In genomic region chr11:57983480-57984342, GRCm38 (mm10) we compare ENCODE assay signal across 9 mouse cellular contexts. TPM values are rescaled to one million over a fixed set of nuclear protein-coding genes. Genes with fewer than 3 reads are reported as not detected.
DNase-seq lines count a peak whose midpoint lies in the region; ATAC-seq and TF ChIP-seq lines count a peak whose summit lies in the region.
"Had no signal": no experiment of that assay in that cellular context is flagged by ENCODE, and none has a peak within 500 bp of the region (broad histone marks: within the 10 kb centered on the region; RNA-seq: fewer than 3 reads in every experiment).

No protein-coding gene starts in this region.

- H3K9ac ChIP-seq in heart, embryonic 13.5 days = no peak overlapping the region
- H3K9ac ChIP-seq: forebrain, embryonic 15.5 days had no signal

- TF ChIP-seq POLR2A in thymus, adult 2 months (IDR thresholded peaks at IDR 0.05; ENCODE audit: control insufficient read depth, extremely low read depth, insufficient read depth, low read length, poor library complexity) = no peak

- WGBS in heart, embryonic 13.5 days = 14% methylated on average over 16 of the region's 16 CpGs
- 91% methylated on average over 16 of the region's 16 CpGs for WGBS in thymus, adult 2 months

- H3K4me1 ChIP-seq in heart, embryonic 13.5 days = peaks cover 35% of the 10 kb centered on the region
- no peaks in the 10 kb centered on the region for H3K4me1 ChIP-seq in thymus, adult 2 months (replicated peaks; ENCODE audit: control insufficient read depth, insufficient read depth, low read length)
- H3K4me1 ChIP-seq: forebrain, embryonic 15.5 days had no signal

- ATAC-seq in heart, embryonic 13.5 days (ENCODE audit: extremely low read depth, insufficient number of reproducible peaks, low FRiP score, low TSS enrichment) = peak; percentile 66; the same call in 1 of the 2 replicates
- ATAC-seq: forebrain, embryonic 15.5 days had no signal

- H3K27ac ChIP-seq in heart, embryonic 13.5 days (replicated peaks) = peak overlapping the region; percentile 82
- no peak overlapping the region for H3K27ac ChIP-seq in thymus, adult 2 months (ENCODE audit: control insufficient read depth, insufficient read depth, low read length)
- H3K27ac ChIP-seq: forebrain, embryonic 15.5 days had no signal

- DNase-seq in adrenal gland, postnatal 36 days = peak; percentile 10 to 44
- no peak for DNase-seq in adrenal gland, adult 2 months
- peak; percentile 67 to 75 for DNase-seq in kidney, postnatal 25 days
- DNase-seq in lung, postnatal 4 days = peak; percentile 54 to 70
- DNase-seq in thymus, postnatal 14 days = no peak
- no peak for DNase-seq in thymus, adult 2 months
- no peak for DNase-seq in layer of hippocampus, postnatal 25 days (ENCODE audit: extremely low spot score in 1 of 2, low spot score in 1 of 2)

- H3K4me2 ChIP-seq in heart, embryonic 13.5 days = peak overlapping the region; percentile 1; the same call in 1 of the 2 replicates
- H3K4me2 ChIP-seq: forebrain, embryonic 15.5 days had no signal

- no peaks in the 10 kb centered on the region for H3K27me3 ChIP-seq in heart, embryonic 13.5 days (replicated peaks)
- no peaks in the 10 kb centered on the region for H3K27me3 ChIP-seq in thymus, adult 2 months (ENCODE audit: control insufficient read depth, insufficient read depth, low read length)
- H3K27me3 ChIP-seq: forebrain, embryonic 15.5 days had no signal

- no peak for TF ChIP-seq CTCF in thymus, adult 2 months (IDR thresholded peaks at IDR 0.05; ENCODE audit: borderline replicate concordance, control insufficient read depth, extremely low read depth, insufficient read depth, low read length, poor library complexity)

- no peak overlapping the region for H3K4me3 ChIP-seq in heart, embryonic 13.5 days
- H3K4me3 ChIP-seq in thymus, adult 2 months (ENCODE audit: control insufficient read depth, insufficient read depth, low read length) = no peak overlapping the region
- H3K4me3 ChIP-seq: forebrain, embryonic 15.5 days had no signal

- H3K36me3 ChIP-seq in heart, embryonic 13.5 days = no peaks in the 10 kb centered on the region
- H3K36me3 ChIP-seq in thymus, adult 2 months (ENCODE audit: control insufficient read depth, insufficient read depth, low read length) = no peaks in the 10 kb centered on the region
- H3K36me3 ChIP-seq: forebrain, embryonic 15.5 days had no signal

- no peaks in the 10 kb centered on the region for H3K9me3 ChIP-seq in heart, embryonic 13.5 days
- H3K9me3 ChIP-seq: forebrain, embryonic 15.5 days had no signal

RNA-seq across cellular contexts. Expression of gene Larp1, which starts 25.2 kb away (rescaled TPM):
- 100 to 1,000 TPM; 102 to 112 TPM for total RNA-seq in adrenal gland, postnatal 36 days (2021)
- 100 to 1,000 TPM in 1 of 2 experiments, 10 to 100 TPM in 1; 75.1 to 137 TPM for total RNA-seq in adrenal gland, adult 2 months (2021)
- polyA plus RNA-seq in adrenal gland, adult 2 months (2012; rRNA removed) = 34.1 and 39.8 TPM in 2 replicates
- polyA plus RNA-seq in heart, embryonic 13.5 days (2015; fragmentation: Nextera tagmentation; extraction: Ambion mirVana) = 11.7 and 12.8 TPM in 2 replicates
- polyA plus RNA-seq in thymus, adult 2 months (2012; rRNA removed) = 54.4 and 64.4 TPM in 2 replicates
- total RNA-seq in layer of hippocampus, postnatal 25 days (2021) = 10 to 100 TPM; 84.6 to 93.1 TPM

Comparison
In these comparisons a context has a peak if more than half of its experiments do, and no peak if none do; other contexts are left out.
1. DNase-seq: peak in adrenal gland, postnatal 36 days (2 of 2), kidney, postnatal 25 days (2 of 2) and lung, postnatal 4 days (2 of 2); none in adrenal gland, adult 2 months (single experiment), thymus, postnatal 14 days (single experiment), thymus, adult 2 months (single experiment) and layer of hippocampus, postnatal 25 days (0 of 2).